Mouse (Mus musculus) neural tube, embryonic 13.5 days (tissue): ENCODE results near the gene Vcan. TPM values are rescaled to one million over a fixed set of nuclear protein-coding genes. Genes with fewer than 3 reads are reported as not detected.
A peak's percentile ranks its signal among the peaks of the same experiment; 100 is the strongest.

ENCODE experiments used
- ATAC-seq: fragments of 200-750 bp; cut with Nextera tagmentation; 2 replicates; pipeline ENCODE4 v1.8.0; 2017; ENCODE audit warnings: low read depth, mild to moderate bottlenecking, moderate TSS enrichment, moderate library complexity
- H3K27ac ChIP-seq: fragments of 300-500 bp; sonication (generic); replicated peaks from 2 replicates; pipeline ENCODE4 v1.5.1; 2015; ENCODE audit warnings: moderate library complexity, mild to moderate bottlenecking, inconsistent platforms
- H3K27me3 ChIP-seq: fragments of 300-500 bp; sonication (generic); 2 replicates; pipeline ENCODE4 v1.6.1; 2015; ENCODE audit warnings: mild to moderate bottlenecking, inconsistent platforms
- H3K36me3 ChIP-seq: fragments of 300-500 bp; sonication (generic); 2 replicates; pipeline ENCODE4 v1.6.1; 2015; ENCODE audit warnings: mild to moderate bottlenecking, inconsistent platforms
- H3K4me1 ChIP-seq: fragments of 300-500 bp; sonication (generic); replicated peaks from 2 replicates; pipeline ENCODE4 v1.6.1; 2015; ENCODE audit warnings: inconsistent platforms
- H3K4me2 ChIP-seq: fragments of 300-500 bp; sonication (generic); 2 replicates; pipeline ENCODE4 v1.6.1; 2015; ENCODE audit warnings: inconsistent platforms, mild to moderate bottlenecking, moderate library complexity
- H3K4me3 ChIP-seq: fragments of 300-500 bp; sonication (generic); 2 replicates; pipeline ENCODE4 v1.5.1; 2015; ENCODE audit warnings: mild to moderate bottlenecking, inconsistent platforms
- H3K9ac ChIP-seq: fragments of 300-500 bp; sonication (generic); 2 replicates; pipeline ENCODE4 v1.6.1; 2015; ENCODE audit warnings: moderate library complexity, mild to moderate bottlenecking, inconsistent platforms
- H3K9me3 ChIP-seq: fragments of 300-500 bp; sonication (generic); 2 replicates; pipeline ENCODE4 v1.6.1; 2016; ENCODE audit warnings: inconsistent platforms
- WGBS: fragments of 180-500 bp; shearing (Covaris S2); methylation state at CpG from one replicate; pipeline ENCODE4 v1.1.7; 2015; 5-methylcytosine and 5-hydroxymethylcytosine counted together
- polyA plus RNA-seq: library from polyadenylated mRNA; unstranded; fragments of >200 nt; fragmentation: Nextera tagmentation; extraction: Ambion mirVana; gene quantifications from 2 replicates; pipeline ENCODE4 v1.2.1, GENCODE M21; 2015

The Vcan gene
- polyA plus RNA-seq, 1 experiment from 2014 or later = 19.9 TPM

DNA sequence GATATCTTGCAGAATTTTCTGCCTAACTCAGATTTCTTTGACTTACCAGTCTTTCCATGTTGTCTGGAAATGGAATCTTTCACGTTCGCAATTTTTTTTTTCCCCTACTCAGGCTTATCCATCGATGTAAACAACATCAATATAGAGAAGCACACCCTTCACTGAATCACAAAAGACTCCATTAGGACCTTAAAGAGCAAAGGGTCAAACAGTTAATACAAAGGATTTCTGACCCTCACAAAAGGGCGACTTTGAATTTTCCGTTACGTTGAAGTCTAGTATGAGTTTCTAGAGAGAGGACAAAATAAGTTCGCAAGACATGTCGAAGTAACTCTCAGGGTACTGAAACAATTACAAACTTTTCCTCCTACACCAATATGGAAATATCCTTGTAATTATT is 892 bp upstream of the Vcan start:
- Histone ChIP-seq H3K4me2 (peak overlapping the region; percentile 99), H3K9me3 (no peaks in the 10 kb centered on the region), H3K4me1 (peaks cover 40% of the 10 kb centered on the region), H3K27me3 (peaks cover 11% of the 10 kb centered on the region), H3K27ac (no peak overlapping the region), H3K9ac (peak overlapping the region; percentile 76; the same call in 1 of the 2 replicates), H3K36me3 (no peaks in the 10 kb centered on the region), H3K4me3 (peak overlapping the region; percentile 63)
- WGBS = 5% methylated on average over 8 of the region's 8 CpGs
- no peak for ATAC-seq

GRCm38 (mm10) chr13:89742686-89743200 is 434 bp upstream of the Vcan start:
- WGBS = 1% methylated on average over 15 of the region's 15 CpGs
- ATAC-seq = peak; percentile 30
- Histone ChIP-seq H3K4me1 (peaks cover 40% of the 10 kb centered on the region), H3K4me2 (peak overlapping the region; percentile 99), H3K27ac (0 out of 2 replicates have a peak overlapping the region, but pooled peaks have one; percentile 25), H3K9ac (peak overlapping the region; percentile 76), H3K27me3 (peaks cover 13% of the 10 kb centered on the region), H3K36me3 (no peaks in the 10 kb centered on the region), H3K4me3 (peak overlapping the region; percentile 63), H3K9me3 (no peaks in the 10 kb centered on the region)

GRCm38 (mm10) chr13:89741116-89741551 is 1.2 kb downstream of the Vcan start:
- no peaks in the 10 kb centered on the region for H3K36me3 ChIP-seq
- peaks cover 40% of the 10 kb centered on the region for H3K4me1 ChIP-seq
- H3K4me2 ChIP-seq = peak overlapping the region; percentile 99
- H3K27me3 ChIP-seq = peaks cover 17% of the 10 kb centered on the region
- 0% methylated on average over 14 of the region's 14 CpGs for WGBS
- no peak for ATAC-seq
- peak overlapping the region; percentile 76 for H3K9ac ChIP-seq
- peak overlapping the region; percentile 76 for H3K27ac ChIP-seq
- no peaks in the 10 kb centered on the region for H3K9me3 ChIP-seq
- H3K4me3 ChIP-seq = peak overlapping the region; percentile 63

DNA sequence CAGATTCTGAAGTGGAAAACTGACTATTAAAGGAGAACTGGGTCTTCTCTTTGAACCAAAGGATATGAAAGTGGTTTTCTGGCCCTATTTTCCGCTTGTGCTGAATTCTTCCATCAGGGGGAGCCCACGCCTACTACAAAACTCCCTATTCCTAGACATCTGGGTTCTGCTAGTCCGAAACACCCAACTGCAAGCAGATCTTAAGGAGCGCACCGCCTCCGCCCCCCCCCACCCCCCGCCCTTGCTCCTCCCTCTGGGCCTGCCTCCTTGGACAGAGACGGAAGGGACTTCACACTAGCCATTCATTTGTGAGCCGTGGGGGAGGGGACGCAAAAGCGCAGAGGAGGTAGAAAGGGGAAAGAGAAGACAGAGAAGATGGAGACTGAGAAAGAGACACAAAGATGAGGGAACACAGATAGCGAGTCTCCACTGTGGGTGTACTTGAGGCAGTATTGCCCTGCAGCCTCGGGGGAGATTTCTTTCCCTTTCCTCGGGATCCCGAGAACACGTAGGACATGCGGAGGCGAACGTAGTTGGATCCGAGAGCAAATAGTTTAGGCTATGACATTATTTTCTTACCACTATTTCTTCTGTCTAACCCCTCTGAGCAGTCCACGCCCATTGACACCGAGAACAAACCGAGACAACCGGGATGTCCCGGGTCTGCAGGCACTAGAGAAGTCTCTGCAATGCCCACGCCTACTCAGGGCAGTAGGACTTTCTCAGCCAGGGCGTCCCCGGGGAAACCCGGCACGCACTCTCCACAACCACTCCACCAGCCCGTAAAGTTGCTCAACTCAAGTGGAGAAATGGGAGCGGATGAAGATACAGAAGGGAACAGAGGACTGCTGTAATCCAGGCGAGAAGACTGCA is 1.8 kb downstream of the Vcan start:
- peaks cover 17% of the 10 kb centered on the region for H3K27me3 ChIP-seq
- H3K9me3 ChIP-seq = no peaks in the 10 kb centered on the region
- peak; percentile 92 for ATAC-seq
- H3K4me1 ChIP-seq = peaks cover 40% of the 10 kb centered on the region
- H3K36me3 ChIP-seq = no peaks in the 10 kb centered on the region
- peak overlapping the region; percentile 76 for H3K9ac ChIP-seq
- peak overlapping the region; percentile 76 for H3K27ac ChIP-seq
- peak overlapping the region; percentile 99 for H3K4me2 ChIP-seq
- peak overlapping the region; percentile 63 for H3K4me3 ChIP-seq
- WGBS = under 1% methylated on average over 33 of the region's 33 CpGs

DNA sequence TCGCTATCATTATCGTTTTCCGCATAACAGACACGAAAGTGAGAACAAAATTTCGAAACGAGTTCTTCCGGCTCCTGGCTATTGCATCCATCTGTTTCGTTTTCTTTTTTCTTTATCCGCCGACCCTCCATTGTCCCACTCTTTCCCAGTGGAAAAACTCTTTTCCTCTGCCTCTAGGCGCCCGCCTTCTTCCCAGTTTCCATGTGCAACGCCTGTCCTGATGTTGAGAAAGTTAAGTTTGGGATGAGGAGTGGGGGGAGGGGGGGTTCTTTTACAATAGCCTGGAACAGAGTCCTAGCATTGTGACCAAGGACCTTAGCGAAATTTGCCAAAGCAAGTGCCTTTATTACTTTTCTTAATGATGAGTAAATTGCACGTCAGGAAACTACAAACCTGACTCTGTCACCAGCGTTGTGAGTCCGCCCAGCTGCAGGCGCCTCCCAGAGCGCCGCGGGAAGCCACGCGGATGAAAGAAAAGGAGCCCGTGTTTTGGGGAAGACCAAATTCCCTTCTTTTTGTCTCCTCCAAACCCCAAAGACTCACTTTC is 2.5 kb downstream of the Vcan start:
- Histone ChIP-seq H3K9me3 (no peaks in the 10 kb centered on the region), H3K4me2 (peak overlapping the region; percentile 99), H3K9ac (peak overlapping the region; percentile 76), H3K36me3 (no peaks in the 10 kb centered on the region), H3K27me3 (peaks cover 17% of the 10 kb centered on the region), H3K4me3 (peak overlapping the region; percentile 63), H3K4me1 (peaks cover 40% of the 10 kb centered on the region), H3K27ac (peak overlapping the region; percentile 76)
- peak; percentile 30 for ATAC-seq
- WGBS = 0% methylated on average over 24 of the region's 24 CpGs

- Histone ChIP-seq H3K27me3 (peaks cover 17% of the 10 kb centered on the region), H3K4me2 (peak overlapping the region; percentile 99), H3K4me3 (peak overlapping the region; percentile 63), H3K4me1 (peaks cover 40% of the 10 kb centered on the region), H3K9ac (peak overlapping the region; percentile 76), H3K36me3 (no peaks in the 10 kb centered on the region), H3K27ac (peak overlapping the region; percentile 76), H3K9me3 (no peaks in the 10 kb centered on the region)
- ATAC-seq = peak; percentile 69
- 1% methylated on average over 31 of the region's 31 CpGs for WGBS
Measured at GRCm38 (mm10) chr13:89738776-89739695, 3.3 kb downstream of the Vcan start.

DNA sequence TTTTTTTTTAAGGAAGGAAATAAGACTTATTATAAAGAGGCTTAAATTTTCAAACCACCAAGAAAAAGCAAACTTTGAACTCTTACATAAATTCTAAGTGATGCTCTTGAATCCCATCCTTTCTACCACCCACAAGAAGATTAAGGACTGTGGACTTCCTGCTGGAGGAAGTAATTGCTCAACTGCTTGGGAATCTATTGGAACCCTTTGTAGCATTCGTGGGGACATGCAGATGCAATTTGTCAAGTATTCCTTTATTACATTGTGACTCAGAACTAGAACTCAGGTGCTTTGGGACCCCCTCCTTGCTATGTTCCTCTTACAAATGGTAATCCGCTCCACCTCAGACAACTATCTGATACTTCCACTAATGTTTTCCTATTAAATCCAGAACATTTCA is 4.0 kb downstream of the Vcan start:
- Histone ChIP-seq H3K9ac (no peak overlapping the region), H3K4me2 (peak overlapping the region; percentile 99), H3K36me3 (no peaks in the 10 kb centered on the region), H3K9me3 (no peaks in the 10 kb centered on the region), H3K27ac (no peak overlapping the region), H3K27me3 (peaks cover 10% of the 10 kb centered on the region; the same call in 1 of the 2 replicates), H3K4me1 (peaks cover 40% of the 10 kb centered on the region), H3K4me3 (peak overlapping the region; percentile 63; the same call in 1 of the 2 replicates)
- WGBS = 38% methylated on average over 2 of the region's 2 CpGs
- ATAC-seq = no peak

DNA sequence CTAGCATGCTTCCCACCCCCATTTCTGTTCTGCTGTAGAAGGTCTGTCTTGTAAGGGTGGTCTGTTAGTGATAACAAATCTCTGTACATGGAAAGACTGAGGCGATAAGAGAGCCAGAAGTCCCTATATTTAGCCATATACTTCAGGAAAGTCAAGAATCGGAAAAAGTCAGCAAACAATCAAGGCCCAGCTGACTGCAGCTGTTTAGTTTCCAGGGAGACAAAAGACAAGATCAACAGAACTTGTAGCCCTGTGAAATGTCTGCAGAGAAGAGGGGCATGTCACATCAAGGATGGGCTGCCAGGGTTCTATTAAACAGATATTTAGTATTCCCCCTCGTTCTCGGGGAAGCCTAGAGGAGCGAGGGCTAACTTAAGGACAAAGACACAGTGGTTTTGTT is 7.2 kb downstream of the Vcan start:
- Histone ChIP-seq H3K9ac (no peak overlapping the region), H3K27me3 (peaks cover 5% of the 10 kb centered on the region; the same call in 1 of the 2 replicates), H3K4me1 (peaks cover 16% of the 10 kb centered on the region; the same call in 1 of the 2 replicates), H3K27ac (no peak overlapping the region), H3K9me3 (no peaks in the 10 kb centered on the region), H3K36me3 (no peaks in the 10 kb centered on the region), H3K4me3 (no peak overlapping the region), H3K4me2 (no peak overlapping the region)
- no peak for ATAC-seq
- 74% methylated on average over 5 of the region's 5 CpGs for WGBS

DNA sequence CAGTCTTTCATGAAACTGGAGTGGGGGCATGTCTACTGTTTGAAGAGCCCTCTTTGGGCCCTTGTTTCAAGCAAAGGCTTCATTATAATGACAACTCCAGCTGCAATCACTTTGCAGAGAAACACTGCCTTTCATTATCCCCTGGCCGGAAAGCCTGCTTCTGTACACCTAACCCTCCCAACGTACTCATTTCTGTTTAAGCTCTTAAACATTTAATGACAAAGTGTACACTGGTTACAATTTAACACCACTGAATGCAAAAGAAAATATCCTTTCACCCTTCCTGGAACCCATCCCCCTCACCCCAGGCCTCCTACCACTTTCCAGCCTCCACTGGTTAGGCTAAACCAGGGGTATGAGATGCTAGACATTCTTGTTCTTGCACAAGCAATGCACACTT is 15.8 kb downstream of the Vcan start:
- Histone ChIP-seq H3K4me2 (no peak overlapping the region), H3K9me3 (no peaks in the 10 kb centered on the region)

GRCm38 (mm10) chr13:89720497-89720896 is 21.8 kb downstream of the Vcan start:
- no peak for ATAC-seq
- Histone ChIP-seq H3K4me2 (no peak overlapping the region), H3K27ac (no peak overlapping the region), H3K4me1 (no peaks in the 10 kb centered on the region), H3K27me3 (no peaks in the 10 kb centered on the region), H3K4me3 (no peak overlapping the region), H3K9ac (no peak overlapping the region), H3K36me3 (peaks cover 5% of the 10 kb centered on the region; the same call in 1 of the 2 replicates), H3K9me3 (no peaks in the 10 kb centered on the region)
- WGBS = 68% methylated on average over 3 of the region's 3 CpGs

More for the DNA sequence above, 15.8 kb downstream of the Vcan start:
- H3K36me3 ChIP-seq = peaks cover 5% of the 10 kb centered on the region; the same call in 1 of the 2 replicates
- no peak overlapping the region for H3K4me3 ChIP-seq
- H3K27ac ChIP-seq = no peak overlapping the region
- no peaks in the 10 kb centered on the region for H3K27me3 ChIP-seq
- no peaks in the 10 kb centered on the region for H3K4me1 ChIP-seq
- WGBS = 68% methylated on average over 2 of the region's 2 CpGs
- no peak overlapping the region for H3K9ac ChIP-seq
- no peak for ATAC-seq

DNA sequence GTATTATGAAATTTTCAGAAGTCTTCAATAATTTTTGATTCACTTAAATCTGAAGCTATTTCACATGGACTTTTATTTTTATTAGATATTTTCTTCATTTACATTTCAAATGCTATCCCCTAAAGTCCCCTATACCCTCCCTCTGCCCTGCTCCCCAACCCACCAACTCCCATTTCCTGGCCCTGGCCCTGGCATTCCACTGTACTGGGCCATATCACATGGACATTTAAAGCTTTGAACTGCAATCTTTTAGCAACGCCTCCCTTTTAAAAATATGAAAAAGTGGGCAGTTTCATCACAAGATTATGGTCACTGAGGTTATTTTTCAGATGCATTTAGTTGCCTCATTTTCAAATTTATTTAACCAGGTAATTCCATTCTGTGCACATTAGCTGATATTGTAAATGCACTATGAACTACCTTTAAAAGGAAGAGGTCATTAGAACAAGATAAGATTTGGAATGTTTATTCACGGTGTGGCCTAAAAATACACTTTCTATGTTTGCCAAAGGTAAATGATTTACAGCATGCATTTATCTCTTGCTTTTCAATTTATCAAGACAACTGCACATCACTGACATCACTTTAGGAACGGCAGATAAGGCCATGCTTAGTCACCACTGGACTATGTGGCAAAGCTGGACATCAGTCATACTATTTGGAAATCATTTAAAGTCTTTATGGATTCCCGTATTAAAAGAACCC is 32.7 kb downstream of the Vcan start:
- H3K27ac ChIP-seq = no peak overlapping the region
- no peaks in the 10 kb centered on the region for H3K27me3 ChIP-seq
- H3K4me2 ChIP-seq = no peak overlapping the region
- H3K9ac ChIP-seq = no peak overlapping the region
- 87% methylated on average over 4 of the region's 4 CpGs for WGBS
- H3K9me3 ChIP-seq = no peaks in the 10 kb centered on the region
- peaks cover 13% of the 10 kb centered on the region; the same call in 1 of the 2 replicates for H3K36me3 ChIP-seq
- no peak for ATAC-seq
- no peaks in the 10 kb centered on the region for H3K4me1 ChIP-seq
- no peak overlapping the region for H3K4me3 ChIP-seq
